Mouse (Mus musculus): ENCODE data around the gene Tbxa2r. TPM values are rescaled to one million over a fixed set of nuclear protein-coding genes. Genes with fewer than 3 reads are reported as not detected.

Tbxa2r gene
- polyA plus RNA-seq, 1 experiment from 2014 or later, result 23.1 TPM

DNA sequence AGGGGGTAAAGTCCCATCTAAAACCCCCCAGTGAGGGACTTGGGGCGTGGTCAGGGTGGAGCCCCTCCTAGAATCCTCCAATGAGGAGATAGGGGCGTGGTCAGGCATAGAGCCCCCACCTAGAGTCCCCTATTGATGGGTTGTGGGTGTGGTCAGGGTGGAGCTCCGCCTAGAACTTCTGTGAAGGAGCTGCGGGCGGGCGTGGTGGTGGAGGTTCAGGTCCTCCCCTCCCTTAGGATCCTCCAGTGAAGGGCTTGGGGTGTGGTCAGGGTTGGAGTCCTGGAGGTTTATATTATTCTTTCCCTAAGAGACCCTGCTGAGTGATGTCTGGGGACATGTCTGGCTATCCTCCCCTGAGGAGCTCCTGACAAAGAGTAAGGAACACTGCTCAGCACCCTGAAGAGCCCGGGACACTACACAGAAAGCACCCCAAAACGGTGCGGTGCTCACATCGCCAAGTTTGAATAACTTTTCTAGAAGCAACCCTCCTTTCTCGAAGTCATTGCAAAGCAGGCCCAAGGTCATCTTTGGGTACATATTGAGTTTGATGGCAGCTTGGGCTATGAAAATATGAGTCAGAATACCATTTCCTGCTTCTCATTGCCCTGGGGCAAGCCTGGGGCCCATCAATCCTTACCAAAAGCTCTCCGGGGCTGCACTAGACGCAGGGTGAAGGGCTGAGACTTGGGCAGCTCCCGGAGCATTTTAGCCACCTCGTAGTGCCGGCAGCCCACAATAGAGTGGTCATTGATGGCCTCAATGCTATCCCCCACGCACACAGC is 12.2 kb downstream of the Tbxa2r start:
- Histone ChIP-seq H3K27ac (ENCODE audit: low read length) (no peak overlapping the region), H3K9me3 (ENCODE audit: control insufficient read depth, low read depth, low read length) (no peaks in the 10 kb centered on the region), H3K36me3 (ENCODE audit: control insufficient read depth, insufficient read depth, low read length) (no peaks in the 10 kb centered on the region; the same call in 1 of the 2 replicates), H3K27me3 (ENCODE audit: control insufficient read depth, insufficient read depth, low read length) (peaks cover 26% of the 10 kb centered on the region), H3K4me1 (ENCODE audit: control insufficient read depth, insufficient read depth, low read length) (peaks cover 11% of the 10 kb centered on the region; the same call in 1 of the 2 replicates), H3K4me3 (ENCODE audit: low read depth, low read length) (no peak overlapping the region), H3K9ac (replicated peaks; ENCODE audit: low read depth, low read length) (no peak overlapping the region), H3K4me2 (replicated peaks; ENCODE audit: low read depth, low read length) (no peak overlapping the region)
- 40% methylated on average over 17 of the region's 17 CpGs for WGBS
- ATAC-seq (ENCODE audit: insufficient number of reproducible peaks, insufficient read depth, low FRiP score, low read depth), result no peak; the same call in 1 of the 2 replicates

DNA sequence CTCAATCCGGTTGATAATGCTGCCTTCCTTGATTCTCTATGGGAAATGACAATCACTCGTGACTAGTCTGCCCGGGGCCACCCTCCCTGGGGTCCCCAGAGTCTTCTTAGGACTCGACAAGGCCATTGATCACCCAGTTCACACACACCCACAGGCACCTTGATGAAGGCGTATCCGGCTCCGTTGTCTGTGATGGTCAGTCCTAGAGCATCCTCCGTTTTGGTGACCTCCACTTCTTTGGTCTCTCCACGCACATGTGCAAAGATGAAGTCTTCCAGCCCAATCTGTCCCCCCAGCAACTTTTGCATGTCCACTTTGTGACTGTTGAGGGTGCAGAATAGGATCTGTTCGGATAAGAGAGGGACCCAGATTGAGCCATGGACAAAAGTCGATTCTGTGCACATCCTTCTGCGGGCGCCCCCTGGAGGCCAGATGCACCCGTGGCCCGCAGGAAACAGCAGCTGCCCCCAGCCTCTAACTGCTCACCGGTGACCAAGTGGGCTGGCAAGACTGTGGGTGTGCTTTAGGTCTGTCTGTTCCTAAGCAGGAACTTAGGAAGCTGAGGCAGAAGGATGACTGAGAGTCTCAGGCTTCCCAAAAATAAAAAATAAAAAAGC is 12.9 kb downstream of the Tbxa2r start:
- Histone ChIP-seq H3K4me1 (ENCODE audit: control insufficient read depth, insufficient read depth, low read length) (0 out of 2 replicates have a peak, but pooled peaks cover 7% of the 10 kb centered on the region), H3K36me3 (ENCODE audit: control insufficient read depth, insufficient read depth, low read length) (no peaks in the 10 kb centered on the region; the same call in 1 of the 2 replicates), H3K27ac (ENCODE audit: low read length) (no peak overlapping the region), H3K4me3 (ENCODE audit: low read depth, low read length) (no peak overlapping the region), H3K4me2 (replicated peaks; ENCODE audit: low read depth, low read length) (no peak overlapping the region), H3K9ac (replicated peaks; ENCODE audit: low read depth, low read length) (no peak overlapping the region), H3K9me3 (ENCODE audit: control insufficient read depth, low read depth, low read length) (no peaks in the 10 kb centered on the region), H3K27me3 (ENCODE audit: control insufficient read depth, insufficient read depth, low read length) (peaks cover 26% of the 10 kb centered on the region)
- no peak; the same call in 1 of the 2 replicates for ATAC-seq (ENCODE audit: insufficient number of reproducible peaks, insufficient read depth, low FRiP score, low read depth)
- WGBS, result 34% methylated on average over 16 of the region's 16 CpGs

DNA sequence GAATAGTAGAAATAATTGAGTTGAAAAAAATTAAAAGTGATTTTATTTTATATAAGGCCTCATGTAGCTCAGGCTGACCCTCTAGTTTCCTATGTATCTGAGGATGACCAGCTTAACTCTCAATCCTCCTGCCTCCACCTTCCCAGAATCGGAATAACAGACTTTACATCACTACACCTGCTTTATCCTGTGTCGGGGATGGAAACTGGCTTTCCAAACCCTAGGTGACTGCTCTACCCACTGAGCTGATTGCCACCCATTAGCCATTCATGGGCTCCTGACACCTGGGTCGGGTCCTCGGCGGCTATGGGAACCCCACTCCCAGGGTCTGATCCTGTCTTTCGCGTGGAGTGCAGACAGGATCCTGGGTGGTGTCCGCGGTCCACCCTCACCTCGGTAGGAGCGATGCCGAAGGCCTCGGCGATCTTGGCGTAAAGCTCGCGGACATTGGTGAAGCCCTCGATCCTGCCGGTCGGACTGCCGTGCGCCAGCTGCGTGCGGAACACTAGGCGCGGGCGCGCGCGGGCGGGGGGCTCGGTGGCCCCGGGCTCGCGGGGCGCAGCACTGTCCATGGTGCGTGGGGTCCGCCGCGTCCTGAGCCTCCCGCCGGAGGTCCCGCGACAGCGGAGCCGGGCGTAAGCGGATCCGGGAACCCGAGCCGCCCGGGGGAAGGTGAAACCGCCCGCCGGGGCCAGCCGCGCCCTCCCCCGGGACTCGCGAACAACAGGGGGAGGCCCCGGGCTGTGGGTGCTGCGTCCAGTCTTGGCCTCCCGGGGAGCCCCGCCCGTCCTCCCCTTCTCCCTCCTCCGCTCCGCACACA is 14.4 kb downstream of the Tbxa2r start, which contains the start of gene Gipc3:
Gene Gipc3, minus strand, starts transcription at position 581 of the 820 bp plus-strand sequence.
- Histone ChIP-seq H3K27me3 (ENCODE audit: control insufficient read depth, insufficient read depth, low read length) (peaks cover 26% of the 10 kb centered on the region), H3K4me2 (replicated peaks; ENCODE audit: low read depth, low read length) (peak within 1 kb of the TSS; percentile 85), H3K9ac (replicated peaks; ENCODE audit: low read depth, low read length) (peak within 1 kb of the TSS; percentile 25; the same call in 1 of the 2 replicates), H3K36me3 (ENCODE audit: control insufficient read depth, insufficient read depth, low read length) (no peaks in the 10 kb centered on the region; the same call in 1 of the 2 replicates), H3K4me1 (ENCODE audit: control insufficient read depth, insufficient read depth, low read length) (peaks cover 11% of the 10 kb centered on the region), H3K4me3 (ENCODE audit: low read depth, low read length) (peak within 1 kb of the TSS; percentile 40), H3K9me3 (ENCODE audit: control insufficient read depth, low read depth, low read length) (no peaks in the 10 kb centered on the region), H3K27ac (ENCODE audit: low read length) (no peak within 1 kb of the TSS)
- no peak for ATAC-seq (ENCODE audit: insufficient number of reproducible peaks, insufficient read depth, low FRiP score, low read depth)
- 4% methylated on average over 60 of the region's 67 CpGs for WGBS

DNA sequence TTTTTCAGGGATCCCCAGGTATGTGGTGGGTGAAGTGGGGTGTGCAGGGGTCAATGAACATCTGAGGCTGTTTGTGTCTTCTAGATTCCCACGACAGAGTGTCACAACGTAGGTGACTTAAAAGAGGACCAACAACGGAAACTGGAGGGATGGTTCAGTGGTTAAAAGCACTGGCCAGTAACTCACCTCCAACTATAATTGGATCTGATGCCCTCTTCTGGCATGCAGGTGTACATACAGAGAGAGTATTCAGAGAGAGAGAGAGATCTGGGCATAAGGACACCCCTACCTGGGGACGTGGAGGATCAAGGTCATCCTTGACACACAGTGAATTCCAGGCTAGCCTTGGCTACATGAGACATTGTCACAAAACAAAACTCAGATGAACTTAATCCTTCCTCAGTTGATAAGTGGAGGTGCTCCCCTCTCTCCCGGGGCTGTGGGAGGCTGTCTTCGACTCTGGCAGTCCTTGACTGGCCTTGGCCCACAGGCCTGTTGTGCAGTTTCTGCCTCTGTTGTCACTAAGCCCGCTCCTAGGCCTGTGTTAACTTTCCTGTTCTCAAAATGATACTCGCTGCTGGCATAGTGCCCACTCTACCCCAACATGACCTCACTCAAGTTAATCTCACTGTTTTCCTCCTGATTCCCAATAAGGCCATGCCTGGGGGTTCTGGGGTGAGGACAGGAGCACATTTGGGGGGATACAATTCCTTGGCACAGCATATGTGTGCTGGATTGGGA is 16.1 kb downstream of the Tbxa2r start:
- no peaks in the 10 kb centered on the region for H3K9me3 ChIP-seq (ENCODE audit: control insufficient read depth, low read depth, low read length)
- H3K27ac ChIP-seq (ENCODE audit: low read length), result no peak overlapping the region
- no peak overlapping the region for H3K9ac ChIP-seq (replicated peaks; ENCODE audit: low read depth, low read length)
- WGBS, result 45% methylated on average over 8 of the region's 8 CpGs
- H3K4me3 ChIP-seq (ENCODE audit: low read depth, low read length), result no peak overlapping the region
- H3K36me3 ChIP-seq (ENCODE audit: control insufficient read depth, insufficient read depth, low read length), result no peaks in the 10 kb centered on the region; the same call in 1 of the 2 replicates
- no peak overlapping the region for H3K4me2 ChIP-seq (replicated peaks; ENCODE audit: low read depth, low read length)
- ATAC-seq (ENCODE audit: insufficient number of reproducible peaks, insufficient read depth, low FRiP score, low read depth), result no peak
- H3K4me1 ChIP-seq (ENCODE audit: control insufficient read depth, insufficient read depth, low read length), result peaks cover 21% of the 10 kb centered on the region
- H3K27me3 ChIP-seq (ENCODE audit: control insufficient read depth, insufficient read depth, low read length), result peaks cover 24% of the 10 kb centered on the region

DNA sequence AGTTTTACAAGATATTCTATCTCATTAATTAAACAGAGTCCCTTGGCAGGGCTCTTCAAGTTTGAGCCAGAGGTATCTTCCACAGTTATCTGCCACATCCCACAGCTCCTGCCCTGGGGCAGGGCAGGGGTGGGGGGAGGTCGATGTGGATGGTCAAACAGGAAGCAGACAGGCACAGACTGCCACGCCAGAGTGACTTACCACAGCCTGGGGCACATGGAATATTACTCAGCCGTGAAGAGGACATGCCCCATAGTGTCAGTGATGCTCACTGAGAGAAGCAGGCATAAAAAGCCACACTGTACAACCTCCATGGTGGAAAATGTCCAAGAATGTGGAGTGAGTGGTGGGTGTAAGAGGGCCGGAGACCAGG is 16.6 kb downstream of the Tbxa2r start:
- WGBS, result 78% methylated on average over 4 of the region's 4 CpGs
- peaks cover 24% of the 10 kb centered on the region for H3K27me3 ChIP-seq (ENCODE audit: control insufficient read depth, insufficient read depth, low read length)
- ATAC-seq (ENCODE audit: insufficient number of reproducible peaks, insufficient read depth, low FRiP score, low read depth), result no peak

GRCm38 (mm10) chr10:81346453-81347067 is 18.0 kb downstream of the Tbxa2r start:
- H3K27me3 ChIP-seq (ENCODE audit: control insufficient read depth, insufficient read depth, low read length), result peaks cover 21% of the 10 kb centered on the region
- peak overlapping the region; percentile 18; the same call in 1 of the 2 replicates for H3K9ac ChIP-seq (replicated peaks; ENCODE audit: low read depth, low read length)
- H3K4me3 ChIP-seq (ENCODE audit: low read depth, low read length), result peak overlapping the region; percentile 17
- H3K9me3 ChIP-seq (ENCODE audit: control insufficient read depth, low read depth, low read length), result no peaks in the 10 kb centered on the region
- peaks cover 19% of the 10 kb centered on the region for H3K4me1 ChIP-seq (ENCODE audit: control insufficient read depth, insufficient read depth, low read length)
- 10% methylated on average over 55 of the region's 55 CpGs for WGBS
- H3K27ac ChIP-seq (ENCODE audit: low read length), result peak overlapping the region; percentile 4; the same call in 1 of the 2 replicates
- peak overlapping the region; percentile 45 for H3K4me2 ChIP-seq (replicated peaks; ENCODE audit: low read depth, low read length)
- H3K36me3 ChIP-seq (ENCODE audit: control insufficient read depth, insufficient read depth, low read length), result no peaks in the 10 kb centered on the region; the same call in 1 of the 2 replicates
- ATAC-seq (ENCODE audit: insufficient number of reproducible peaks, insufficient read depth, low FRiP score, low read depth), result peak; percentile 11; the same call in 1 of the 2 replicates

More for the DNA sequence above, 16.6 kb downstream of the Tbxa2r start:
- Histone ChIP-seq H3K4me3 (ENCODE audit: low read depth, low read length) (no peak overlapping the region), H3K9ac (replicated peaks; ENCODE audit: low read depth, low read length) (no peak overlapping the region), H3K27ac (ENCODE audit: low read length) (no peak overlapping the region), H3K4me2 (replicated peaks; ENCODE audit: low read depth, low read length) (no peak overlapping the region), H3K4me1 (ENCODE audit: control insufficient read depth, insufficient read depth, low read length) (peaks cover 23% of the 10 kb centered on the region), H3K36me3 (ENCODE audit: control insufficient read depth, insufficient read depth, low read length) (no peaks in the 10 kb centered on the region; the same call in 1 of the 2 replicates), H3K9me3 (ENCODE audit: control insufficient read depth, low read depth, low read length) (no peaks in the 10 kb centered on the region)

DNA sequence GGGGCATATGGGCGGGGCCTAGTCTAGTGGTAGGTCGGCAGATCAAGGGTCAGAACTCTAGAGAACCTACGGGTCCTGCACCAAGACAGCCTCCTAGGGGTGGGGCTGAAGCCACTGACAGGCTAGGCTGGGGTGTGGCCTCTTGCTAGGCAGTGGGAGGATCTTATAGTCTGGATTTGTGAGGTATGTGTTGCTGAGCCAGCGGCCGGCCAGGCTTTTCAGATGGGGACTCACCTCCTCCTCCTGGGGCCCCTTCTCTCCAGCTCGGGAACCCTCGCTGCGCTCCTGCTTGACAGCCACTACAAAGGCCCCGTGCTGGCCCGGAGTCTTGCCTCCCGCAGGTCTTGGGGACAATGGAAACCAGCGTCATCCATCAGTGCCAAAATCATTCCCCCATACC is 20.6 kb downstream of the Tbxa2r start:
- Histone ChIP-seq H3K27me3 (ENCODE audit: control insufficient read depth, insufficient read depth, low read length) (0 out of 2 replicates have a peak, but pooled peaks cover 5% of the 10 kb centered on the region), H3K36me3 (ENCODE audit: control insufficient read depth, insufficient read depth, low read length) (no peaks in the 10 kb centered on the region; the same call in 1 of the 2 replicates), H3K9me3 (ENCODE audit: control insufficient read depth, low read depth, low read length) (no peaks in the 10 kb centered on the region), H3K4me1 (ENCODE audit: control insufficient read depth, insufficient read depth, low read length) (peaks cover 19% of the 10 kb centered on the region), H3K4me3 (ENCODE audit: low read depth, low read length) (peak overlapping the region; percentile 88), H3K9ac (replicated peaks; ENCODE audit: low read depth, low read length) (peak overlapping the region; percentile 76; the same call in 1 of the 2 replicates), H3K4me2 (replicated peaks; ENCODE audit: low read depth, low read length) (peak overlapping the region; percentile 55), H3K27ac (ENCODE audit: low read length) (peak overlapping the region; percentile 74; the same call in 1 of the 2 replicates)
- ATAC-seq (ENCODE audit: insufficient number of reproducible peaks, insufficient read depth, low FRiP score, low read depth), result peak; percentile 21; the same call in 1 of the 2 replicates
- WGBS, result 6% methylated on average over 12 of the region's 12 CpGs
